Mouse (Mus musculus) 3134 (cell line): ENCODE measurements around the gene B430306N03Rik.
A peak's percentile ranks its signal among the peaks of the same experiment; 100 is the strongest.
"Not testable (repeated sequence)": the region's sequence is repeated elsewhere in the genome, so short reads cannot be mapped to it uniquely, and the experiment has no call there.

Experiments used
- DNase-seq: peaks from one replicate; pipeline ENCODE4 v3.0.0-alpha.2; 2011; ENCODE audit warnings: low spot score; ENCODE audit not compliant: insufficient read length; ENCODE audit errors: extremely low read depth

The B430306N03Rik gene

DNA sequence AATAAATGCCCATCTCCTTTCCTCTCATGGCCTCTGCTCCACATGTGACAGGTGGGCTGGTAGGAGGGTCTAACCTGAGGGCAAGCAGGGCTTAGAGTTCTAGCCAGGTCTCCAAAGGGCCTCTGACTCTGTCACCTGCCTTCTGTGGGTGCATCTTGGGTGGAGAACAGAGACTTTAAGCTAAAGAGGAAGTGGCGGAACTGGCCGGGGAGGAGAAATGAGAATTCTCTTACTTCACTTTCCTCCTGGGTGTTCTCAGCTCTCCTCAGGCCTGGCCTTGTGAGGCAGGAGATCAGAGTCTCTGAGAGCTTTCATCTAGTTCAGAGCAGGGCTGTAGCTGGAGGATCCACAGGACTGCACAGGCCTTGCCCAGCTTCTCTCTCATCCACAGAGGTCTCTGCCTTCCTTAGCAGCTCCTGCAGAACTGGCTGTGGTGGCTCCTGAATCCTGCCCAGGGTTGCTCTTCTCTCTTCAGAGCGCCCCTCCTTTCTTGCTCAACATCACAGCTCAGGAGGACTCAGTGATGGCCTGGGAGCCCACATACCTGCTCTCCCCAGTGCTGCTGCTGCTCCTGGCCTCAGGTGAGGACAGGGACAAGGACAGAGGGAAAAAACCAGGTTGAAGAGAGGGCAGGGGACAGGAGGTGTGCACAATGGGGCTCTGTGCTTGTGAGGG, at the start of gene B430306N03Rik:
Gene B430306N03Rik, plus strand, starts transcription at position 237 of the 675 bp plus-strand sequence.
- DNase-seq, result not testable (repeated sequence)

GRCm38 (mm10) chr17:48266610-48267304, 49.2 kb upstream of the B430306N03Rik start:
- no peak for DNase-seq

DNA sequence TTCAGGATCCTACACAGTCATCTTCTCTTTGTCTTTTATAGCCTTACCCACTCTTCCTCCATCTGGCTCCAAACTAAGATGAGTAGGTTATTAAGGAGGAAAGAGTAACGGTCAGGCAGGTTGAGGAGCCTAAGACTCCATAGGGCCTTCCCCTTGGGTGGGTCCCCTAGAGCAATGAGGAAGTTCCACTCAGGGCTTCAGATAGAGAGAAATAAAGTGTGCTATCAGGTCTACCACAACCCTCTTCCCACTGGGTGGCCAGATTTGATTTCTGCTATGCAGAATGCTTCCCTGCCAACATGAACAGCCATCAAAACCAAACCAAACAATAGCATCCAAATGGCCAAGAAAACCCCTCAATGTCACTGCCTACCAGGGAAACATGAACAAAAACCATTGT, 48.4 kb upstream of the B430306N03Rik start:
- DNase-seq, result no peak

GRCm38 (mm10) chr17:48268276-48268675, 47.7 kb upstream of the B430306N03Rik start:
- DNase-seq, result no peak

DNA sequence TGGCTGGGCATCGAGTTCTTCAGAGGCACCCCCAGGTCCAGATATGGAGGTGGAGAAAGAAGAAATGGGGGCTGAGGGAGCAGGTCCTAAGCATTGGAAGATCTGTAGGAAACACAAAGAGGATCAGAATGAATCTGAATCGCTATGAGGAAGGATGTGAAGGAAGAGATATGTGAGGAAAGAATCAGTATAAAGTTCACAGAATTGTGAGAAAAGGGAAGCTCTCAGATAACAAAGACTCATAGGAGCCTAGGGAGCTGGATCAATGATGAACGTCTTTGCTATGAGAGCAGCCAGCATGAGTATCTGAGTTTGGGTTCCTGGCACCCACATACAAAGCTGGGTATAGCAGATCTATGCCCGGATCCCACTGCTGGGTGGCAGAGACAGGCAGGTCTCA, 46.1 kb upstream of the B430306N03Rik start:
- DNase-seq, result no peak

- no peak for DNase-seq
These were observed 43.8 kb upstream of the B430306N03Rik start for GRCm38 (mm10) chr17:48272158-48272557.

DNA sequence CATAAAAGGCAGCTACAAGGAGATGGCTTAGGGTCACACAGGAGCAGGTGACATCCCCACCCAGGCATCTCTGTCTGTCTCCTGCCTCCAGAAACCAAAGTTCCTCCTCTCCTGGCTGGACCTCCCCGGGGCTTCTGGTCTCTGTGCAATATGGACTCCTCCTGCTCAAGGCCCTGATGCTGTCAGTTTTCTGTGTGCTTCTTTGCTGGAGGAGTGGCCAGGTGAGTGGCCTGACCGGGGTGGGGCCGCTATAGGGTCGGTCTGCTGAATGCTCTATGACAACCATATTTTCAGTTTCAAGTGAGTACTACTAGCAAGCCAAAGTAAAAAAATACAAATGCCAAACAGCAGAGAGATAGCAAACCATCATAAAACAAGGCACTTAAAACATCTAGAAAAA, 43.3 kb upstream of the B430306N03Rik start:
- DNase-seq, result no peak

GRCm38 (mm10) chr17:48274098-48274497, 41.8 kb upstream of the B430306N03Rik start:
- DNase-seq, result no peak

- peak; percentile 44 for DNase-seq
These were observed 41.1 kb upstream of the B430306N03Rik start for GRCm38 (mm10) chr17:48274885-48275284.

DNA sequence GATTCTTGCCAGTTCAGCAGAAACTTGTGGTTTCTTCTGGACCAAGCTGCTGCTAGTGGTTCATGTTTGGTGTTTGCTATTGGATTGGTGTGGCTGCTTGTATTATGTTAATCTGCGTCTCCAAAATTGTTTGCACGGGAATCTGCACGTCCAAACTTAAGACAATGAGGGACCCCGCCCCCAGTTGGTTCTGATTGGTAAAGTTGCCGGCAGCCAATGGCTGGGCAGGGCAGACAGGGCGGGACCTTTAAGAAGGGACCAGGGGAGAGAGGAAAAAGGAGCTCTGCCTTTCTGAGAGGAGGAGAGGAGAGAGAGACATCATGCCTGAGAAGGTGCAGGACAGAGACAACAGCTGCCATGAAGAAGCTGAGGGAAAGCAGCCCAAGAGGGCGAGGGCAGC, 40.2 kb upstream of the B430306N03Rik start:
- DNase-seq, result no peak

- no peak for DNase-seq
These were observed 37.6 kb upstream of the B430306N03Rik start for GRCm38 (mm10) chr17:48278381-48278780.

DNA sequence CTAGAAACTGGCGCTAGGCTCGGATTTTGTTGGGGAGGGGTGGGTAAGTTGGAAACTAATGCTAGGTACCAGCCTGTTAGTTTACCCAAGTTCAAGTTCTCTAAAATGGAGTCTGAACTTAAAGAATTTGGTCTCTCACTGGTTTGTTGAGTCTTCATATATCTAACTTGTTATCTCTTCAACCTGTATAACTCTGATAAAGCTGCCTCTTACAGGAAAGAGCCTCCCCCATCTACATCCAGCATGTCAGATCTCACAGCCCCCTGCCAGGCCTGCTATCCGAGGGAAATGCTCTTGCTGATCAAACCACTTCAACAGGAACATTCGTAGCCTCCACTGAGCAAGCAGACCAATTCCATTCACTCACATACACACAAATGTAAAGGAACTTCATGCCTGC, 36.9 kb upstream of the B430306N03Rik start:
- no peak for DNase-seq

GRCm38 (mm10) chr17:48280943-48281738, 34.8 kb upstream of the B430306N03Rik start:
- no peak for DNase-seq

DNA sequence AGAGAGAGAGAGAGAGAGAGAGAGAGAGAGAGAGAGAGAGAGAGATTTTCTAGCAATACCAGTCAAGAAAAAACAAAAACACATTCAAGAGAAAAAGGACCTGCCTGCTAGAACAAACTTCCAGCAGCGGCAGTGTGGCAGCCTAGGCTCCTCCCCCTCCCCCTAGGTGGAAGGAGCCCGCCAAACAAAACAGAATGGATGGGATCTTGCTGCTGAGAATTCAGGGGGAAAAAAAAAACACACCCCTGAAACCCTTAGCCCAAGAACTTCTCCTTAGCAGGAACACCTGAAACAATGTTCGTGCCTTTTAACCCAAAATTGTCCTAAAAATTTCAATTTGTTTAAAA, 34.2 kb upstream of the B430306N03Rik start:
- no peak for DNase-seq

- DNase-seq, result no peak
These were observed 29.2 kb upstream of the B430306N03Rik start for GRCm38 (mm10) chr17:48286765-48287164.

GRCm38 (mm10) chr17:48287276-48287675, 28.7 kb upstream of the B430306N03Rik start:
- DNase-seq, result no peak

- DNase-seq, result no peak
These were observed 22.3 kb upstream of the B430306N03Rik start for GRCm38 (mm10) chr17:48293500-48294194.

DNA sequence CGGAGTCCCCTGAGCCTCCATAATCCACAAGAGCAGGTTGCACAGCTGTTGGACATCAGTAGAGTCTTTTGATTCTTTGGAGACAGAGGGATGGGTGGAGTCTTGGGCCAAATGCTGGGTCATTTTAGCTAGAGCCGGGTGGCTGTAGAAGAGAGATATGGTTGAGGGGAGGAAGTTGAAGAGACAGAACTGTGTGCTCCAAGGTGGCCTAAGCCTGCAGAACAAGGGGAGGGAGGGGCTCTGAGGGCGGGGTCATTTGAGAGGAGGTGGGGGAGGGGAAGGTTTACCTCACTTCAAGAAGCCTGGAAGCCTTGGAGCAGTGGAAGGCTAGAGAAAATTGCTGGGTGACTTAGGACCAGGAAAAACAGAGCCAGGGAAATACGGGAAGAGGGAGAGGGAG, 16.7 kb upstream of the B430306N03Rik start, which contains the start of gene Treml2:
Gene Treml2, plus strand, starts transcription at position 296 of the 400 bp plus-strand sequence.
- no peak for DNase-seq

DNA sequence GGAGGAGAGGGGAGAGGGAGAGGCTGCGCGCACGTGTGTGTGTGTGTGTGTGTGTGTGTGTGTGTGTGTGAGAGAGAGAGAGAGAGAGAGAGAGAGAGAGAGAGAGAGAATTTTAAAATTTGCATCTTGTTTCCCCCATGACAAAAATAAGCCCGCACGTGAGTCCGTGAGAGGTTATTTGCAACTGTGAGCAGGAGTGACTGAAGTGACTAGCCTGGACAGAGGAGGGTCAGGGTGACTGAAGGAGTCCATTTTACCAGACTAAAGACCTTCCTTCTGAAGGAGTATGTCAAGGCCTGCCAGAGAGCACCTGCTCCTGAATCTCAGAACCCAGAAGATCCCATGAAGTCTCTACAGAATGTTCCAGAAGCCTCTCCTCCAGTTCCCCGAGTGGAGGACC, 16.2 kb upstream of the B430306N03Rik start:
- no peak for DNase-seq

DNA sequence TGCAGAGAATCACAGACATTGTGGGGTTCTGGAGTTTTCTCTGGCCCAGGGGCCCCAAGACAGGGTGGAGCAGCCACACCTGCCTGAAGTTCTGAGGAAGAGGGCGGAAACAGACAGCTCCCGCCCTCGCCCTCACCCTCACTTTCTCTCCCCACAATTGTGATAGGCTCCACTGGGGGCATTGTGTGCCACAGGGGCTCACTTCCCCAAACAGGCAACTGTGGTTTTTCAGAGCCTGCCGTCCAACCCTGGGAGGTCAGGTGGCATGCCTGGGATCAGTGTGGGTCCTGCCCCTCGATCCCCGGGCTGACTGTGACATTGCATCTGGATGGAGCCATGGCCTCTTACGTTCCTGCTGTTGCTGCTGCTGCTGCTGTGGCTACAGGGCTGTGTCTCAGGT, 15.7 kb upstream of the B430306N03Rik start:
- DNase-seq, result no peak

DNA sequence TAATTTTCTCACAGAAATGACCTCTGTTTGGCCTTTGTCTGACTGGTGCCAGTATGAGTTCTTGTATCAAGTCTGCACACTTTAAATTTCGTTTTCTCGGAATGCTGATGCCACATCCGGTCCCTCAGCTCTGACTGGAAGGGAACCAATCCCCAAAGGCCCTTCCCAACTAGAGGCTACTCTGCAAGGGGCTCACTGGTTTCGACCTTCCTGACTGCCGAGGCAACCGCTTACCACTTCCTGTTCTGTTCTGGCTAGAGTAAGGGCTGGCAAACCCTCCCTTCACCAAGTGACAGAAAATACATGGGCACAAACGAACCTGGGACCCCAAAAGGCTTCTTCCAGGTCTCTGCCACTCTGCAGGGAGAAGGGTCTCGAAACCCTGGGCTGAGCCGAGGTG, 15.1 kb upstream of the B430306N03Rik start:
- DNase-seq, result no peak
